Mouse (Mus musculus) hindbrain, embryonic 14.5 days (tissue): ENCODE measurements around the gene Zfp873. TPM values are rescaled to one million over a fixed set of nuclear protein-coding genes. Genes with fewer than 3 reads are reported as not detected.

Source experiments
- polyA plus RNA-seq: library from polyadenylated mRNA; unstranded; fragments of >200 nt; fragmentation: Nextera tagmentation; extraction: Ambion mirVana; gene quantifications from 2 replicates; pipeline ENCODE4 v1.2.1, GENCODE M21; 2014

Gene Zfp873
- polyA plus RNA-seq, 1 experiment from 2014 or later, result 12.9 TPM

Other genes with a start within 250 kb of the Zfp873 start
- gene Gm4767, start 235.9 kb upstream of the Zfp873 start, polyA plus RNA-seq, result 3.5 and 4.0 TPM in 2 replicates
- gene Gm32687, start 184.2 kb upstream of the Zfp873 start, polyA plus RNA-seq, result 13.0 and 13.6 TPM in 2 replicates
- gene Zfp781, start 117.6 kb upstream of the Zfp873 start, polyA plus RNA-seq, result 9.4 and 12.8 TPM in 2 replicates
- gene BC024063, start 35.2 kb downstream of the Zfp873 start, polyA plus RNA-seq, result 9.1 and 9.8 TPM in 2 replicates
- gene AU041133, start 79.9 kb downstream of the Zfp873 start, polyA plus RNA-seq, result 9.5 and 10.5 TPM in 2 replicates
- gene Zfp938, start 193.2 kb downstream of the Zfp873 start, polyA plus RNA-seq, result 29.9 and 35.0 TPM in 2 replicates